Mouse (Mus musculus) limb, embryonic 13.5 days (tissue): ENCODE results near the gene A4galt. TPM values are rescaled to one million over a fixed set of nuclear protein-coding genes. Genes with fewer than 3 reads are reported as not detected.

Source experiments
- polyA plus RNA-seq: library from polyadenylated mRNA; unstranded; fragments of >200 nt; fragmentation: Nextera tagmentation; extraction: Ambion mirVana; gene quantifications from 2 replicates; pipeline ENCODE4 v1.2.1, GENCODE M21; 2015

The A4galt gene
- polyA plus RNA-seq, 1 experiment from 2014 or later: 1.0 TPM

Other genes with a start within 250 kb of the A4galt start
- 3.4 TPM in 2 replicates for gene Nfam1, start 218.5 kb downstream of the A4galt start, polyA plus RNA-seq
- 58.9 and 59.5 TPM in 2 replicates for gene Serhl, start 162.3 kb downstream of the A4galt start, polyA plus RNA-seq
- gene Rrp7a, start 129.0 kb downstream of the A4galt start, polyA plus RNA-seq: 59.4 and 63.9 TPM in 2 replicates
- 158 and 165 TPM in 2 replicates for gene Poldip3, start 102.4 kb downstream of the A4galt start, polyA plus RNA-seq
- 108 and 110 TPM in 2 replicates for gene Cyb5r3, start 79.2 kb downstream of the A4galt start, polyA plus RNA-seq
- gene Arfgap3, start 98.5 kb upstream of the A4galt start, polyA plus RNA-seq: 52.8 and 52.9 TPM in 2 replicates
- 51.8 and 53.3 TPM in 2 replicates for gene Pacsin2, start 212.8 kb upstream of the A4galt start, polyA plus RNA-seq